Mouse (Mus musculus) skeletal muscle tissue, postnatal 0 days (tissue): ENCODE results near the gene Ick. TPM values are rescaled to one million over a fixed set of nuclear protein-coding genes. Genes with fewer than 3 reads are reported as not detected.

Source experiments
- polyA plus RNA-seq: library from polyadenylated mRNA; unstranded; fragments of >200 nt; fragmentation: Nextera tagmentation; extraction: Ambion mirVana; gene quantifications from 2 replicates; pipeline ENCODE4 v1.2.1, GENCODE M21; 2015

Gene Ick
- polyA plus RNA-seq = 14.4 and 14.5 TPM in 2 replicates

GRCm38 (mm10) chr9:78108796-78109239 lies at the start of gene Ick, which contains the start of gene Fbxo9:
Gene Ick, plus strand, starts transcription at chr9:78109192.
Gene Fbxo9, minus strand, starts transcription at chr9:78109065.

GRCm38 (mm10) chr9:78182474-78182873 lies 73.5 kb downstream of the Ick start, which contains the start of gene Gsta4:
Gene Gsta4, plus strand, starts transcription at chr9:78182774.

Other genes with a start within 250 kb of the Ick start
- gene Elovl5, start 191.8 kb upstream of the Ick start, polyA plus RNA-seq = 24.1 and 28.4 TPM in 2 replicates
- not detected in 2 replicates for gene Gcm1, start 57.3 kb upstream of the Ick start, polyA plus RNA-seq
- 46.0 and 49.0 TPM in 2 replicates for gene Fbxo9, start 127 bp upstream of the Ick start, polyA plus RNA-seq
- 4.8 and 5.4 TPM in 2 replicates for gene Gsta4, start 73.6 kb downstream of the Ick start, polyA plus RNA-seq
- gene Gsta1, start 121.5 kb downstream of the Ick start, polyA plus RNA-seq = 0.72 TPM in 1 of 2 replicates, not detected in the other
- gene Gm3776, start 147.9 kb downstream of the Ick start, polyA plus RNA-seq = 0.77 TPM in 1 of 2 replicates, not detected in the other
- gene Gm10639, start 180.7 kb downstream of the Ick start, polyA plus RNA-seq = not detected in 2 replicates
- gene Omt2a, start 205.6 kb downstream of the Ick start, polyA plus RNA-seq = not detected in 2 replicates
- not detected in 2 replicates for gene Omt2b, start 218.4 kb downstream of the Ick start, polyA plus RNA-seq
- gene Gsta2, start 246.6 kb downstream of the Ick start, polyA plus RNA-seq = 0.17 and 1.3 TPM in 2 replicates